Mouse (Mus musculus): Measurements from ENCODE around the gene Tmem170b.

Gene Tmem170b

DNA sequence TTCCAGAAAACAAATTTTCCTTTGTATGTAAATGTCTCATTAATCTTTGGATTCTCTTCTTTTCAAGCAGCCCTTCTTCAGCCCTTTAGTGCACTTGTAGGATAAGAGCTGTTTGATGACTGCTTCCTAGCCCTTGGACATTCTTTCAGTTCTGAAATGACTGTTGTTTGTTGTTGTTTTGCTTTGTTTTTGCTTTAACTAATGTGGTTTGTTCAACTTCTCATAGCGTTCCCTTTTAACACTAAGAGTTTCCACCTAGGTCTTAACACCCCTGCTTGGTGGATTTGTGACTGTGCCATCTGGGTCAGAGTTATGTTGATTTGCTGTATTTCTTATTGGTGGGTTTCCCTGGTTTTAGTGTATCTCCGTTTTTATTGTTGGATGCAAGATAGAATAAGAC, 8.8 kb downstream of the Tmem170b start:
- DNase-seq (ENCODE audit: low spot score), result no peak

DNA sequence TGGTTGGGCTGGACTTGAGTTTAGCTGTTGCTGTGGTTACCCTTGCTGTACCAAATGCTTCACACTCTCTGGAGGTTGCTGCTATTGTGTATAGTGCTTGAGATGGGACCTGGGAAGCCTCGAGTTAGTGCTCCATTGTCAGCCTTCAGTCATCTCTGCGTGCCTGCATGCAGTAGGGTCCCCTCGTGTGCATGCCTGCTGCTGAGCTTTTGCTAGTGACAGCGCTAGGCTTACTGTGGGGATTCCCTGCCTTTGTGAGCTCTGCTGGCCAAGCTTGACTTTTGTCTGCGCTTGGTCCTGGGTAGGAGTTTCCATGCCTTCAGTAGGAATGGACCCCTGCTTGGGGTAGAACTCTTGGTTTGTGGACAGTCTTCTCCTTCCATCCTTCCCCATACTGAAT, 9.3 kb downstream of the Tmem170b start:
- no peak for DNase-seq (ENCODE audit: low spot score)

DNA sequence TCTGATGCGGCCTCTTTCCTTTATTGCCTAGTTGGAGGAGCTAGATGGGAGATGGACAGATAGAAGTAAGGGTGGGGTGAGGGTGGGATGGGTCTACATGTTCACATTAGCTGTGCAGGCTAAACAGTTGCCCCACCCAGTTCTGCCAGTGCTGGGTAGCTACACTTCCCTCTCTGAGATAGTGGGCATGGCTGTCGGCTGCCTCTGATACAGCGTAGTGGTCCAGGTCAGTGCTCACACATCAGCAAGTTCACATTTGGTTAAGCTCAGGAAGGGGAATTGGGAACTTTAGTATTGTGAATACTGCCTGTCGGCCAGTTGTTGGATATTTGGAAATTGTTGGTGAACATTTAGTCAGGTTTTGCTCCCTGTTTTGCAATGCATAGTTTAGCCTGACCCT, 13.8 kb downstream of the Tmem170b start:
- DNase-seq (ENCODE audit: low spot score), result no peak

DNA sequence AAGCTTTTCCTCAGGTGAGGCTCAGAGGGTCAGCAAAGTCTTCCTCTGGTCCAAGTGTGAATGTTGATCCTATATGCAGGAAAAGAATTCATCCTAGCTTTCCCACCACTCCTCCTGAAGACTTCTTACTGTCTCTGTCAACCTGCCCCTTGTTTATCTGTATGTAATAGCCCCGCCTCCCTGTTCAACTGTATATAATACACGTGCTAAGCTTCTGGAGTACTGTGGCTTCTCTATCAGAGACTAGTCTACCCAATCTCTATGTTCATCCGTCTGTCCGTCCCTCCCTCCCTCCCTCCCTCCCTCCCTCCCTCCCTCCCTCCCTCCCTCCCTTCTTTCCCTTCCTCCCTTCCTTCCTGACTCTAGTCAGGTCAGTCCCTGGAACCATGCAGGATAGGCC, 14.4 kb downstream of the Tmem170b start:
- DNase-seq (ENCODE audit: low spot score), result no peak

DNA sequence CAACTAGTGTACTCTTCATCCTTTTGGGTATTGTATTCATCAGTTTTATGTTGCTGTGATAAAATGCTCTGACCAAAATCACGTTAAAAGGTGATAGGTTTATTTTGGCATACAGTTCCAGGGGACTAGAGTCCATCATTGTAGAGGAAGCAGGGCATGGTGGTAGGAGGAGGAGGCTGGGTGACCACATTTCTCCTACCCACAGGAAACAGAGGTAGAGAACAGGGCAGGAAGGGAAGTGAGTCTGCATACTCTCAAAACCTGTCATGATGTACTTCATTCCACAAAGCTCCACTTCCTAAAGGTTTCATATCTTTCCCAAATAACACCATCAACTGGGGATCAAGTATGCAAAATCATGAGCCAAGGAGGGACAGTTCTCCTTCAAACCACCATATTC, 18.4 kb downstream of the Tmem170b start:
- no peak for DNase-seq (ENCODE audit: low spot score)

DNA sequence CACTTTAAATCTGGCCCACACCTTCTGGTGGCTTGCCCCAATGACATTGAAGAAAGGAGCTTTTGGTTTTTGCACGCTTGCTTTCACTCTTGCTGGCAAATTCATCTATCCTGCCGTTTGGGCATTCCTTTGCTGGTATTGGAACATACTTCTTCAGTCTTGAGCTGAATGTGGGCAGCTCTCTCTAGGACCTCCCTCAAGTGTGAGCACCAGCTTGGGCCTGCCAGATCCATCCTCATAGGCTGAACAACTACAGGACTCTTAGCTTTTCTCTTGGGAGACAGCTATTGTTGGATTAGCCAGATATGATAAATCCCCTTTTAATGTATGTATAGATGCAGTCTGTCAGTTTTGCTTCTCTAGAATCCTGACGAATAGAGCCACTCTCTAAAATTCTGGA, 19.5 kb downstream of the Tmem170b start:
- DNase-seq (ENCODE audit: low spot score), result no peak

DNA sequence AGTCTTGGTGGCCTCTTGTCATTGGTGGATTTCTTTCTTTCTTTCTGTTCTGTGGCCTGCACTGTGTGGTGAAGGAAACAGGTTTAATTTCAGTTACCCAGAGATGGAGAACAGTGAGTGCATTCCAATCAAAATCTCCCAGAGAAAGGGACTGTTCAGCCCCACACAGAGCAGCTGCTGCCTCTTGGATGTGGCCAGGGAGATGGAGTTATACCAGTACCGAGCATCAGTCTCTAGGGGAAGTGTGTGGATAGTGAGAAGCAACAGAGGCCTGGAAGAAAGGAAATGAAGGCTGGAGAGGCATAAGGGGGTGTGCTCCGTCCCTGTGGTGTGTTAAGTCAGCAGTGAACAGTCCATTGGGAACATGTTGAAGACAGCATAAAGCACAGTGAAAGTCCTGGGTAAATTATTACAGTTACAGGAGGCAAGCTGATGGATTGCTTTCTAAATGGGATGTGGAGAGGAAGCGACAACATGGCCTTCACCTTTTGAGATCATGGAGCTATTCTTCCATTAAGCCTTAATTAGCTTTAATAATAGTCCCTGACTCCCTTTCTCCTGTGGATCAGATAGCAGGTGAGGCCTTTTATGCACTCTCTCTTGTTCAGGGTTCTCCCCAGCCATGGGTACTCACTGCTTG, 21.7 kb downstream of the Tmem170b start:
- no peak for DNase-seq (ENCODE audit: low spot score)

DNA sequence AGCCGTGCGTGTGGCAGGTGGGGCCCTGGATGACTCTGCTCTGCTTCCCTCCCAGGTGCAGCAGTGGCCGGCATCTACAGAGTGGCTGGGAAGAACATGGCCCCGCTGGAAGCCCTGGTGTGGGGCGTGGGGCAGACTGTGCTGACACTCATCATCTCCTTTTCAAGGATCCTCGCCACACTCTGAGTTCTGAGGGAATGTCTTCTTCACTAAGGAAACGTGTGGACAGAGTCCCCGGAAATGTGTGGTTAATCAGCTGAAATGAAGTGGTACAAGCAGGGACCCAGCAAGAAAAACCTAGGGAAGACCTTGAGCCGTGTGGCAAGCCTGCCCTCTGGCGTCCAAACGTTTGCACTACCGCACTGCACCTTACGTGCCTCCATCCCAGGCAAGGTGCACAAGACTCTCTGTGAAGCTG, 28.7 kb downstream of the Tmem170b start:
- DNase-seq (ENCODE audit: low spot score), result peak; percentile 78

DNA sequence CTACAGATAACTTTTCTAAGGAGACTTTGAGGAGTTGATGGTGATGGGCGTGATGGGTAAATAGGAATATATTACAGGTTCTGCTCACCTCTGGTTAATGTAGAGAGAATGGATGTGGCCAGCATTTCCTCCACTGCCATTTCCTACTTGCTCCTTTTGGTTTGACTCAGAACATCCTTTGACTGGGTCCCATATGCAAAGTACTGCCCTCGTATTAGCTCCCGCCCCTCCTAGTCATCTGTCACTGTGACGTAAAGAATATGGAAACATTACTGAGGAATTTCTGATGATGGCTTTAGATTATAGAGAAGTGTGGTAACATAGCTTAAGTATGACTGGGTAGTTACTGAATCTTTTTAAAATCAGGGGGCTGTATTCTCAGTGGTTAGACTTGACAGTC, 32.4 kb downstream of the Tmem170b start:
- no peak for DNase-seq (ENCODE audit: low spot score)

DNA sequence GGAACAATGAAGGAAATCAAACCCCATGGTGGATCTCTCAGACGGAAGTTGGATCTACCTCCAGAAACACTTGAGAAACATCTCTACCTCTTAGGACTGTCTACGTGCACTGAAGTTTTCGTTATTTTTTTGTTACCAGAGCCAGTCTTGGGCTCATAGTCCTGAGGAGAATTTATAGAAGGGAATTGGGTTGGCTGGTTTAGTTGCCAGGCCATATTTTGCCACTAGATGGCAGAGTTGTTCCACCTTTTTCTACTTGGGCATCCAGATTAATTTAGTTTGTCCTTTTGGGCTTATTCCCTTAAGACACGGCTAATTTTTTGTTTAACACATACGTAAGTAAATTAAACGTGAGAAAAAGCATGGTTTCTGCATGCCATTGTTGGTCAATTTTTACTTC, 37.1 kb downstream of the Tmem170b start:
- peak; percentile 71 for DNase-seq (ENCODE audit: low spot score)

DNA sequence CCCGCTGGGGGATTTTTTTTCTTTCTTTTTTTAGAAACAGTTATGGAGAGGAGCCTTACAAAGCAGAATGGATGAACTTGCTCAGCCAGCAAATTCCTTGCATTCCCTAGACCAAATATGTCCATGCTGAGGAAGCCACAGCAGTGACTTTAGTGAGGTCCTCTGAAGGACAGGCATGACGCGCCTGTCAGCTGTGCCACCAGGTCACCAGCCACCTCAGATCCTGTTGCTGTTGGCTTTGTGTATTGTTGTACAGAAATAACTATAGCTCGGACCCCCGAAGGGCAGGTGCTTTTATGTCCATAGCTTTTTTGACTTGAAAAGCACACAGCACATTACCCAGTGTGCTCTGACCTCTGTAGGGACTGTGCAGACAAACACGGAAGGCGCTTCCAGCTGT, 38.1 kb downstream of the Tmem170b start:
- DNase-seq (ENCODE audit: low spot score), result peak; percentile 39

DNA sequence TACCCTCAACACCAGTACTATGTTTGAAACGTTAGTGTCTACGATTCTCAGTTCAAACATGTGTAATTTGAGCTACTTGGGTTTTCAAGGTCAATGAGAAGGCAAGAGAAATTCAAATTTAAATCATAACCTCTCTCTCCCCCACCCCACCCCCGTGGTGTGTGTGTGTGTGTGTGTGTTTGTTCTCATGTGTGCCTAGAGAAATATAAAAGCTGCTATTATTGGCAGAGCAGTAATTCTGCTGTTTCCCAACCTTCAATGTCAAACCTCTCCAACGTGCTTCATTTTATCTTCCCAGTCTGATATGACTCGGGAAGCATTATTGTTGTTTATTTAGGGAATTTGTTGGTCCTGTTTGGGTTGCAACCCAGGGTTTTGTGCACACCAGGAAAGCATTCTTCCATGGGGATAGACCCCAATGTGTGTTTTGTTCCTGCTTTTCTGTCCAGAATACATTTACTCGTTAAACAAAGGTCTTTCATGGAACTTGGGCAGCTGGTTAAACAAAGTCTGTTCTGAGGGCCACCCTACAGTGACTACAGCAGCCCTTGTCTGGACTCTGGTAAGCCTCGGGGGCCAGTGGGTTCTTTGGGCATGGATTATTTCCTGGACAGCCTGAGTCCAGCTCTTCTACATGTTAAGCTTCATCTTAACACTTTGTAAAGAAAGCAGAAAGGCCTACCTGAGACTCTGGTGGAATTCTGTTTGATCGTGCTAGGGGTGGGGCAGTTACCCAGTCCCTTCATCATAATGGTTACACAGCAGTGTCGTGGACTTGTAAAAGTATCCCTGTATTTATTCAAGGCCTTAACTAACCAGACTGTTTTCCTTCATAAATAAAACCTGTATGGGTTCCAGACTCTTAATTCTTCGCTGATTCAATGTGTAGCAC, 39.1 kb downstream of the Tmem170b start:
- DNase-seq (ENCODE audit: low spot score), result no peak

DNA sequence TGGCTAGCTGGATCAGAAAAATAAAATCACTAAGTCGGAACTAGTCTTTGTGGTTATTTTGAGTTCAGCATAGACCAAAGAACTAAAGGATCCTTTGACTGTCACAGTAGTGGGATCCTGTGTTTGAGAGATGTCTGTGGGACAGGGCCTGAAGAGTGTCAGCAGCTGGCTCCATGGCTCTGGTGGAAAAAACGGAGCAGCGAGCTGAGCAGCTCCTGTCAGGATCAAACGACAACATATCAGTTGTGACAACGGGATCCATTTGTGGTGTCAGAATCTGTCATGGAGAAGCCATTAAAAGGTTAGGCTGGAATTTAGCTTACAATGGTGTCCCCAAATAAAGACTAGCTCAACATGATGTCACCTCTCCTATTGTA, 39.8 kb downstream of the Tmem170b start:
- DNase-seq (ENCODE audit: low spot score), result no peak

DNA sequence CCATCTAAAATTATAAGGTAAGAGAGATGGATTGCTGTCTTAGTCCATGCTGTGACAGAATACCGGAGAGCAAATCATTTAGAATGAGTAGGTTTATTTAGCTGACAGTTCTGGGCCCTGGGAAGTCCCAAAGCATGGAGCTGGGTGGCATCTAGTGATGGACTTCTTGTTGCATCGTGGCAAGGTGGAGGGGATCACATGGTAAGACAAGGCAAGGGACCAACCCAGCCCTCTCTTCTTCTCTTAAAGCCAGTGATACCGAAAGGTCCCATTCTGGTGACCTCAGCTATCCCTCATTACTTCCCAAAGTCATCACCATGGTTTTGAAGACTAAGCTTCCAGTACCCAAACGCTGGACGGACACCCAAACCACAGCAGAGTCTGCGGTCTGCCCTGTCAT, 42.3 kb downstream of the Tmem170b start:
- DNase-seq (ENCODE audit: low spot score), result no peak

DNA sequence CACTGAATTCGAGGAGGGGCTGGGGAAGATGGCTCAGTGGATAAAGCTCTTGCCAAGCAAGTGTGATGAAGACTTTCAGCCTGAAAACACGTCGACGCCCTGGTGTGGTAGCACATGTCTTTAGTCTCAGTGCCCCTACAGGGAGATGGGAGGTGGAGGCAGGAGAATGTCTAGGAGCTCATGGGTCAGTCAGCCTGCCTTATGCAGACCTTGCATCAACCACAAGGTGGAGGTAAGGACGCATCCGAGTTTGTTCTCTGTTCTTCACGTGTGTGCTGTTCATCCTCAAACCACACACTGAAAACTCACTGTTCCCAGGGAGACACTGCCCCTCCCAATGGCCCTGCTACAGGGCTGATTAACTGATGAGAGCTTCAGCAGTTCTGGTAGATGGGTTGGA, 45.0 kb downstream of the Tmem170b start:
- DNase-seq (ENCODE audit: low spot score), result no peak

DNA sequence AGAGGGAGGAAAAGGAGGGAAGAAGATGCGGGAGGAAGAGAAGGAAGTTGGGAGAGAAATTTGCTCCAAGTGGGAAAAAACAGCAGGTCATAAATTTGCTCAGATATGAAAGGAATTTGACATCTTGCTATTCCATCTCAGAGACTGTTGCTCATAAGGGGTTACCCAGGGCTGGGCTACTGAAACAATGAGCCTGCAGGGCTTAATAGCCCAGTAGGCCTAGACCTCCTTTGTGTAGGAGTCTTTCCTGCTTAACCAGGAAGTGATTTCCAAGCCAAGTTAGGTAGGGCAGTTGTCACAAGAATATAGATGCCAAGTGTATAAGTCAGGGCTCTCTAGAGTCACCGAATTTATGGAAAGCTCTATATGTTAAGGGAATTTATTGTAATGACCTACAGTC, 48.1 kb downstream of the Tmem170b start:
- DNase-seq (ENCODE audit: low spot score), result no peak

DNA sequence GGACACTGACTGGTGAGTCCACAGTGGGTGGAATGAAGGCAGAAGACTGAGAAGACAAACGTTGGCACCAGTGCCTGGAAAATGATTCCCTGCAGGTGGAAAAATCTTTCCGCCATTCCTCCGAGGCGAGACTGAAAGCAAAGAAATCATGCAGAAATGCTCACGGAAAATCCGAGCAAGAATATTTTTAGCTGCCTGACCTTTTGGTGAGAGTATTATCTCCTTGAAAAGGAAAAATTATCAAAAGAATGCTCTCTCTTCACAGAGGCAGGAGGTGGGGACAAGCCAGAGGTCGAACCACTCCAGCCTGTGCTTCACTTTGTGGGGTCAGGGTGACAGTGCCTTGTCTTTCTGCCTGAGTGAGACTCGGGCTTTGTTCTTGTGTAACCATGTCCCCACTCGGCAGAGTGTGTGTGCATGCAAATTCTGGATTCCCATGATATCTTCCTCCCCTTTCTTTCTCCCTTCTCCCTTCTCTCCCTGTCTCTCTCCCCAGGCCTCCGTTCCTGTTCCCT, 49.9 kb downstream of the Tmem170b start:
- DNase-seq (ENCODE audit: low spot score), result no peak

DNA sequence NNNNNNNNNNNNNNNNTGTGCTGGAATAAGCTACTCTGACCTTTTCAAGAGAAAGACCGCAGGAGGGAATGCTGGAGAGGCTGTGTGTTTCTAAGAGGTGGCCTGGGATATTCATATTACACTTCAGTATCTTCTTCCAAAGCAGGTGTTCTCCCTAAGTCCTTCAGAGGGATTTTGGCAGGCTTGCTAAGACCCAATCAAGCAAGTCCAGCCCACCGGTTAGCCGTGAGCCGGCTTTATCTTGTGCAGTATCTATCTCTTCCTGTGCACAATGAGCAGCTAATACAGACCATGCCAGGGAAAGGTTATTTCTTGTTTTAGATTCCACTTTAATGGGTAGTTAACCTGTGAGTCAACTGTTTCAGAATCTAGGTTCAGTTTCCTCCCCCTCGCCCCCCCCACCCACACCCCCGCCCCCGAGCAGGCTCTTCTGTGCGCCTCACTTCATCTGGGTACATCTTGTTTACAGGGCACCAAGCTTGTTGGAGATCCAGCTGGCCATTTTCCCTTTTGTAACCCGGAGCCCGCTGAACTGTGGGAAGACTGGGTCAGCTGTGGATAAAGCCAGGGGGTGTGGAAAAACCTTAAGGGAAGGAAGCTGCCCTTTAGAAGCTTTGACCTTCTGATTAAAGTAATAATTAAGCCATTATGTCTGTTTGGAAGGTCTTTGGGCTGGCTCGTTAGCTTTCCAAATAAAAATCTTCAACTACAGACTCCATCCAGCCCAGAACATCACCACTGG, 54.5 kb downstream of the Tmem170b start:
- no peak for DNase-seq (ENCODE audit: low spot score)

DNA sequence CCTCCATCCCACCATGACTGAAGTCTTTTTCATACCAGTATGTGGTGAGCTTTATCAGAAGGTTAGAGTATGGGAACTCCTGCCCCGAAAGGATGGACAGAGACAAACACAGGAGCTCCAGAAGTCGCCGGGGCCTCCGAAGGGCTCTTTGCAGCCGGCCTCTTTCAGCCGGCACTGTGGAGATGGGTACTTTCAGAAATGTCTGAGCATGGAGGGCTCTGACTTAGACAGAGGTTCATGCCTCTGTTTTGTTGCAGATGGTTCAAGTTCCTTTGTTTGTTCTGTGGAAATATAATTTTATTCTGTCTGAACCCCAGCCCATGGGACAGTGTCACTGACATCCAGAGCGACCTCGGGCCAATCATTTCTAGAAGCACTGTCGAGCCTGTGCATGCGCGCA, 55.4 kb downstream of the Tmem170b start:
- DNase-seq (ENCODE audit: low spot score), result no peak

DNA sequence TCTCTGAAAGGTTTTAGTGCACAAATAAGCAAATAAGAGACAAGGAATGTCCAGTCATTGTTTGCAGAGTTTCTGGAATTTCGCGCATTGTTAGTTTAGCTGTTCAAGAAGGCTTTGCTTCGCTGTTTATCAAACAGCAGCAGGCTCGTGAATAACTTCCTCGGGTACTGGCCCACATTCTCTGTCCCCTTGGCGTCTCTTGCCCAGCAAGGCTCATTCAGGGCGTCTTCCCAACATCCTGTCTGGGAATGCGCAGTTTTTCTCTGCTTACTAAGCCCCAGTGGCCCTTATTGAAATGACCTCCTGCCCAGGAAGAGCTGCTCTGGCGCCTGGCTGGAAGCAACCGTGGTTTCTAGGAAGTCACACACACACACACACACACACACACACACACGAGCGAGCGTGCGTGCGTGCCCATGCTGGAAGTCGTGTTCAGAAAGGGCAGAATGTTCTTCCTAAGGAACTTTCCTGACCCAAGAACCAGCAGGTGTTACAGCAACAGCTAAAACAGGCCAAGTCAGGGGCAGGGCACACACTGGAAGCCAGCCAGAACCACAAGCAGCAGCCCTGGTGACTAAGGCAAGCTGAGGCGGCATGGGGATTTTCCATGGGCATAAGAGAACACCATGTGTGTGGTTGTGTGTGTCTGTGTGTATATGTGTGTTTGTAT, 56.8 kb downstream of the Tmem170b start:
- DNase-seq (ENCODE audit: low spot score), result peak; percentile 83

DNA sequence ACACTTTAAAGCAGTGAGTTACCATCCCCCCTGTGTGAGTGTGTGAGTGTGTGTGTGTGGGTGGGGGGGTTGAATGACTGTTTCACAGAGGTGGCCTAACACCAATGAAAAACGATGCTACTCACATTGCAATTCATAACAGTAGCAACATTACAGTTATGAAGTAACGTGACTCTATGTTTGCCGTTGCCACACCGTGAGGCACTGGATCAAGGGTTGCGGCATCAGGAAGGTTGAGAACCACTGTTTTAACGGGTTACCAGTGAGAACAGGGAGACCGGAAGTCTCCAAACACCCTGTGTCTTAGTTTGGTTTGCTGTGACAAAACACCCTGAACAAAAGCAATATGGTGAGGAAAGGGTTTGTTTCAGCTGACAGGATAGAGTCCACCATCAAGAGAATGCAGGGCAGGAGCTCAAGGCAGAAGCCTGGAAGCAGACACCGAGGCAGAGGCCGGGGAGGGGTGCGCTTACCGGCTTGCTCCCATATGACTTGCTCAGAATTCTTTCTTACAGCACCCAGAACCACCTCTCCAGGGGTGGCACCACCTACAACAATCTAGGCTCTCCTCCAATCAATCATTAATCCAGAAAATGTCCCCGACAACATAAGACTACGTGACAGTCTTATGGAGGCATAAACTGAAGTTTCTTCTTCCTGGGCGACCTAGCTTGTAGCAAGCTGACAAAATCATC, 57.9 kb downstream of the Tmem170b start:
- DNase-seq (ENCODE audit: low spot score), result no peak

DNA sequence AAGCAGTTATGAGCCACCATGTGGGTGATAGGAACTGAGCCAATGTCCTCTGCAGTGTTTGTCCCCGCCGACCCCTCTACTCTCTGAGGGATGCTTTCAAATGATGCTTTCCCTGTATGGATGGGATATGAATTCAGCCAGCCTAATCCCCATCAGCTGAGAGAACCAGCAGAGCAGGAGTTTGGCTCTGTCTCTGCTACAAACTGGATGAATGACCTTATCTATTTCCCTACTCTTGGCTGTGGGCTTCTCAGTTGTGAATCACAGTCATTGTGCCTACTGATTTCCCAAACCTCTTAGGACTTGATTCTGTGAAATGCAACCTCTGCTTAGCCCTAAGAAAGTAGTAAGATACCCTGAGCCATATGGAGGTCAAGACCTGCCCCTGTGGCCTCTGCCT, 64.2 kb downstream of the Tmem170b start:
- no peak for DNase-seq (ENCODE audit: low spot score)

Data from lung, postnatal 25 days (tissue).